Mouse (Mus musculus) C2C12 (cell line): Measurements from ENCODE around the gene Hnrnpu. TPM values are rescaled to one million over a fixed set of nuclear protein-coding genes. Genes with fewer than 3 reads are reported as not detected.

Experiments
- H3K27me3 ChIP-seq: one replicate; pipeline ENCODE4 v1.6.1; 2011; ENCODE audit not compliant: control insufficient read depth, insufficient read depth, insufficient read length
- H3K36me3 ChIP-seq: one replicate; pipeline ENCODE4 v1.6.1; 2011; ENCODE audit not compliant: control insufficient read depth, insufficient read depth
- H3K4me3 ChIP-seq: one replicate; pipeline ENCODE4 v1.5.1; 2011; ENCODE audit warnings: mild to moderate bottlenecking, control low read depth; ENCODE audit not compliant: poor library complexity, insufficient read depth, severe bottlenecking
- H3K79me2 ChIP-seq: one replicate; pipeline ENCODE4 v1.6.1; 2011; ENCODE audit not compliant: control insufficient read depth, insufficient read depth
- H3K79me3 ChIP-seq: one replicate; pipeline ENCODE4 v1.6.1; 2011; ENCODE audit warnings: low read depth, control low read depth
- H3ac ChIP-seq: one replicate; pipeline ENCODE3; 2011; ENCODE audit warnings: low read depth; ENCODE audit not compliant: control insufficient read depth, insufficient read length
- CEBPB ChIP-seq: IDR thresholded peaks from one replicate; pipeline ENCODE4 v1.6.1; 2011; ENCODE audit warnings: low read depth, mild to moderate bottlenecking, control low read depth, moderate library complexity
- CTCF ChIP-seq: IDR thresholded peaks from one replicate; pipeline ENCODE4 v1.5.1; 2011; ENCODE audit not compliant: control insufficient read depth, insufficient read depth, insufficient read length
- FOSL1 ChIP-seq: IDR thresholded peaks from one replicate; pipeline ENCODE4 v1.8.0; 2011; ENCODE audit warnings: mild to moderate bottlenecking, low read length; ENCODE audit not compliant: poor library complexity, insufficient read depth, severe bottlenecking
- MAX ChIP-seq: IDR thresholded peaks from one replicate; pipeline ENCODE4 v1.6.1; 2011; ENCODE audit warnings: mild to moderate bottlenecking, control low read depth
- MYOD1 ChIP-seq: IDR thresholded peaks from one replicate; pipeline ENCODE4 v1.6.1; 2011; ENCODE audit warnings: low read depth; ENCODE audit not compliant: control insufficient read depth, insufficient read length
- MYOG ChIP-seq: IDR thresholded peaks from one replicate; pipeline ENCODE4 v1.6.1; 2011; ENCODE audit not compliant: control insufficient read depth, insufficient read length; ENCODE audit errors: extremely low read depth
- USF1 ChIP-seq: IDR thresholded peaks from one replicate; pipeline ENCODE4 v1.6.1; 2011; ENCODE audit warnings: low read depth, mild to moderate bottlenecking, control low read depth, moderate library complexity
- microRNA-seq: library from miRNA; unstranded; fragments of <30 nt; microRNA quantifications from one replicate; pipeline ENCODE4, GENCODE M21; 2019; ENCODE audit warnings: borderline microRNAs expressed
- polyA plus RNA-seq: library from polyadenylated mRNA; unstranded; fragments of >200 nt; fragmentation: generic; extraction: Trizol; gene quantifications from one replicate; pipeline ENCODE4 v1.2.1, GENCODE M21; 2012; ENCODE audit warnings: missing spikeins

Gene Hnrnpu
- polyA plus RNA-seq, 1 experiment, result 169 TPM

DNA sequence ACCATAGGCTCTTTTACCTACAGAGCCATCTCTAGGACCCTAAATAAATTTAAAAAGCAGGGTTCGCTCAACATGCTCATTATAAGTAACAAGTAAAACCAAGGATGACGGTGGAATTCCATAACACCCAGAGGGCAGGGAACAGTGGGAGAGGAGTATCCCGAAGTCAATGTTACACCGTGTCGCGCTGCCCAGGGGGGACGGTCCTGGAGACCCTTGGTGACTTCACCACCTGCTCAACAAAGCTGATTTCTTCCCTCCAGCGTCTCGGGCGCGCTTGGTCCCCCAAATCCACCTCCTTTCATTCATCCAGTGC is 61.9 kb downstream of the Hnrnpu start:
- no peaks in the 10 kb centered on the region for H3K36me3 ChIP-seq
- no peaks in the 10 kb centered on the region for H3K27me3 ChIP-seq
- H3K4me3 ChIP-seq, result no peak overlapping the region
- no peaks in the 10 kb centered on the region for H3K79me2 ChIP-seq
- no peak overlapping the region for H3ac ChIP-seq
- H3K79me3 ChIP-seq, result no peaks in the 10 kb centered on the region
- no peak for TF ChIP-seq MYOG
- TF ChIP-seq MYOD1, result no peak
- TF ChIP-seq MAX, result no peak
- TF ChIP-seq USF1, result no peak
- no peak for TF ChIP-seq CTCF
- TF ChIP-seq CEBPB, result no peak
- TF ChIP-seq FOSL1, result no peak

DNA sequence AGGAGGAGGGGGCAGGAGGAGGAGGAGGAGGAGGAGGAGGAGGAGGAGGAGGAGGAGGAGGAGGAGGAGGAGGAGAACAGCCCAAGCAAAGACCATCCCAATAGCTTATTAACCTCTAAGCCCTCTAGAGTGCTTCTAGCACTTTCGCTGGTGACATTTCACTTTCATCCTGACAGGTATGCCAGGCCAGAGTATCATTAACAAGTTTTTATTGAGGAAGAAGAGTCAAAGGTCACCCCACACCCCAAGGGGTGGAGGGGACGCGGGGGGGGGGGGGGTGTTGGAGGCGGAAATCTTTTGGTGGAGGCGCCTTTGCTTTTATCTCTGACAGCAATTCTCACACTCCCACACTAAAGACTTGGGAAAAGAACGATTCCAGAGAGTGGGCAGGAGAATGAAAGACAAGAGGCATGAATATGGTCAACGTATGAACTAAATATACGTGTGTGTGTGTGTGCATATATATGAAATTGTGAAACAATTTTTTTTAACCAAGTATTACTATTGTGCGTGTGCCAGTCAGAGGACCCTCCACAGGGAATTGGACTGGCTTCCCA is 62.3 kb downstream of the Hnrnpu start:
- H3K79me2 ChIP-seq, result no peaks in the 10 kb centered on the region
- H3K36me3 ChIP-seq, result no peaks in the 10 kb centered on the region
- H3ac ChIP-seq, result no peak overlapping the region
- TF ChIP-seq CTCF (no peak), MAX (no peak)
- H3K79me3 ChIP-seq, result no peaks in the 10 kb centered on the region
- no peaks in the 10 kb centered on the region for H3K27me3 ChIP-seq
- H3K4me3 ChIP-seq, result no peak overlapping the region

Small RNA genes within 50 kb of the gene (microRNA-seq; reads per million reads assigned to microRNA genes)
- not detected for gene Gm27458

Other genes starting within 250 kb of the Hnrnpu start
- 10.1 TPM for gene Desi2, start 150.4 kb downstream of the Hnrnpu start, polyA plus RNA-seq
- gene Cox20, start 18.7 kb downstream of the Hnrnpu start, polyA plus RNA-seq, result 40.8 TPM
- gene Efcab2, start 68.3 kb upstream of the Hnrnpu start, polyA plus RNA-seq, result 0.25 TPM
- gene Kif26b, start 191.3 kb upstream of the Hnrnpu start, polyA plus RNA-seq, result 1.8 TPM